ENCODE assay signal across 11 mouse cellular contexts in genomic region chr5:98253147-98253546, GRCm38 (mm10). TPM values are rescaled to one million over a fixed set of nuclear protein-coding genes. Genes with fewer than 3 reads are reported as not detected.
DNase-seq lines count a peak whose midpoint lies in the region; ATAC-seq lines count a peak whose summit lies in the region.
"Had no signal": no experiment of that assay in that cellular context is flagged by ENCODE, and none has a peak within 500 bp of the region (broad histone marks: within the 10 kb centered on the region; RNA-seq: fewer than 3 reads in every experiment).

No protein-coding gene starts in this region.

- 28% methylated on average over 6 of the region's 6 CpGs for WGBS in heart, embryonic 10.5 days
- 21% methylated on average over 6 of the region's 6 CpGs for WGBS in midbrain, embryonic 10.5 days
- 33% methylated on average over 6 of the region's 6 CpGs for WGBS in midbrain, embryonic 16.5 days
- WGBS in midbrain, embryonic 11.5 days = 18% methylated on average over 6 of the region's 6 CpGs

- DNase-seq in heart, embryonic 10.5 days (ENCODE audit: low spot score) = no peak
- DNase-seq in heart, postnatal 10 days = no peak
- peak; percentile 19 for DNase-seq in midbrain, embryonic 10.5 days (ENCODE audit: low spot score)
- DNase-seq in midbrain, embryonic 11.5 days (ENCODE audit: low spot score, missing footprints) = no peak
- no peak for DNase-seq in ovary, postnatal 36 days (ENCODE audit: low spot score)
- DNase-seq in left cerebral cortex, postnatal 10 days (ENCODE audit: extremely low spot score in 1 of 2, low spot score in 2 of 2) = no peak
- DNase-seq in adrenal gland, adult 18-20 months (ENCODE audit: low spot score in 2 of 2) = no peak
- DNase-seq: lung, postnatal 36 days; thymus, adult 18-20 months had no signal

- H3K27ac ChIP-seq in heart, embryonic 10.5 days = no peak overlapping the region
- H3K27ac ChIP-seq in midbrain, embryonic 10.5 days (replicated peaks) = no peak overlapping the region
- no peak overlapping the region for H3K27ac ChIP-seq in midbrain, embryonic 16.5 days (ENCODE audit: low read length)
- H3K27ac ChIP-seq in midbrain, embryonic 11.5 days (ENCODE audit: low read depth, low read length) = no peak overlapping the region

- H3K36me3 ChIP-seq in heart, embryonic 10.5 days = no peaks in the 10 kb centered on the region
- H3K36me3 ChIP-seq in midbrain, embryonic 10.5 days = no peaks in the 10 kb centered on the region
- no peaks in the 10 kb centered on the region for H3K36me3 ChIP-seq in midbrain, embryonic 16.5 days (ENCODE audit: control insufficient read depth, insufficient read depth, low read length)
- no peaks in the 10 kb centered on the region for H3K36me3 ChIP-seq in midbrain, embryonic 11.5 days (ENCODE audit: control insufficient read depth, insufficient read depth, low read length)

- H3K9me3 ChIP-seq in heart, embryonic 10.5 days = no peaks in the 10 kb centered on the region
- H3K9me3 ChIP-seq in midbrain, embryonic 10.5 days (replicated peaks) = no peaks in the 10 kb centered on the region
- H3K9me3 ChIP-seq in midbrain, embryonic 16.5 days (replicated peaks; ENCODE audit: control insufficient read depth, low read length, poor library complexity, severe bottlenecking) = no peaks in the 10 kb centered on the region
- H3K9me3 ChIP-seq in midbrain, embryonic 11.5 days (ENCODE audit: control insufficient read depth, low read length) = no peaks in the 10 kb centered on the region

- ATAC-seq in midbrain, embryonic 16.5 days = no peak
- peak; percentile 14; the same call in 1 of the 2 replicates for ATAC-seq in midbrain, embryonic 11.5 days (ENCODE audit: low FRiP score)

- peak overlapping the region; percentile 70; the same call in 1 of the 2 replicates for H3K4me3 ChIP-seq in heart, embryonic 10.5 days
- H3K4me3 ChIP-seq in midbrain, embryonic 10.5 days = no peak overlapping the region
- H3K4me3 ChIP-seq in midbrain, embryonic 16.5 days (ENCODE audit: low read depth, low read length) = no peak overlapping the region
- no peak overlapping the region for H3K4me3 ChIP-seq in midbrain, embryonic 11.5 days (ENCODE audit: low read depth, low read length)

- no peak overlapping the region for H3K9ac ChIP-seq in midbrain, embryonic 16.5 days (ENCODE audit: low read depth, low read length)
- H3K9ac ChIP-seq in midbrain, embryonic 11.5 days (ENCODE audit: low read length) = no peak overlapping the region

- H3K27me3 ChIP-seq in heart, embryonic 10.5 days (ENCODE audit: insufficient read depth, poor library complexity, severe bottlenecking) = peaks cover 62% of the 10 kb centered on the region
- H3K27me3 ChIP-seq in midbrain, embryonic 10.5 days (ENCODE audit: low read depth, poor library complexity, severe bottlenecking) = peaks cover 78% of the 10 kb centered on the region
- peaks cover 17% of the 10 kb centered on the region for H3K27me3 ChIP-seq in midbrain, embryonic 16.5 days (ENCODE audit: control insufficient read depth, insufficient read depth, low read depth, low read length)
- H3K27me3 ChIP-seq in midbrain, embryonic 11.5 days (ENCODE audit: control insufficient read depth, insufficient read depth, low read length) = peaks cover 40% of the 10 kb centered on the region

- intact Hi-C loops in heart, postnatal 10 days (cut with DNase I) = no loop called here
- intact Hi-C loops in left cerebral cortex, postnatal 10 days (cut with DNase I) = no loop called here

- H3K4me2 ChIP-seq in midbrain, embryonic 16.5 days (ENCODE audit: low read length) = no peak overlapping the region
- H3K4me2 ChIP-seq in midbrain, embryonic 11.5 days = no peak overlapping the region

- H3K4me1 ChIP-seq in heart, embryonic 10.5 days = peaks cover 12% of the 10 kb centered on the region; the same call in 1 of the 2 replicates
- peaks cover 23% of the 10 kb centered on the region for H3K4me1 ChIP-seq in midbrain, embryonic 10.5 days
- peaks cover 11% of the 10 kb centered on the region for H3K4me1 ChIP-seq in midbrain, embryonic 16.5 days (ENCODE audit: control insufficient read depth, insufficient read depth, low read length)
- H3K4me1 ChIP-seq in midbrain, embryonic 11.5 days (ENCODE audit: control insufficient read depth, insufficient read depth, low read length) = peaks cover 8% of the 10 kb centered on the region

RNA-seq across cellular contexts. Expression of gene Fgf5, which starts 0.8 kb away (rescaled TPM):
- 1.9 and 5.2 TPM in 2 replicates for polyA plus RNA-seq in heart, embryonic 10.5 days (2016; fragmentation: Nextera tagmentation; extraction: Ambion mirVana)
- total RNA-seq in heart, postnatal 10 days (2021) = not detected
- polyA plus RNA-seq in midbrain, embryonic 10.5 days (2016; fragmentation: Nextera tagmentation; extraction: Ambion mirVana) = 0.07 and 0.10 TPM in 2 replicates
- polyA plus RNA-seq in midbrain, embryonic 16.5 days (2015; fragmentation: Nextera tagmentation; extraction: Ambion mirVana) = 0.85 and 1.4 TPM in 2 replicates
- polyA plus RNA-seq in midbrain, embryonic 11.5 days (2014; fragmentation: Nextera tagmentation; extraction: Ambion mirVana) = 0.15 TPM in 1 of 2 replicates, not detected in the other
- 1 to 10 TPM; 2.2 to 2.8 TPM for total RNA-seq in left cerebral cortex, postnatal 10 days (2021)
- not detected for total RNA-seq in adrenal gland, adult 18-20 months (2021)
- total RNA-seq: MEL had no signal
